Mouse (Mus musculus) liver (tissue): ENCODE results near the gene Bcat2.

Experiments used
- DNase-seq: peaks from one replicate; pipeline ENCODE4 v3.0.0-alpha.2; 2020; ENCODE audit warnings: mixed read lengths

Gene Bcat2

DNA sequence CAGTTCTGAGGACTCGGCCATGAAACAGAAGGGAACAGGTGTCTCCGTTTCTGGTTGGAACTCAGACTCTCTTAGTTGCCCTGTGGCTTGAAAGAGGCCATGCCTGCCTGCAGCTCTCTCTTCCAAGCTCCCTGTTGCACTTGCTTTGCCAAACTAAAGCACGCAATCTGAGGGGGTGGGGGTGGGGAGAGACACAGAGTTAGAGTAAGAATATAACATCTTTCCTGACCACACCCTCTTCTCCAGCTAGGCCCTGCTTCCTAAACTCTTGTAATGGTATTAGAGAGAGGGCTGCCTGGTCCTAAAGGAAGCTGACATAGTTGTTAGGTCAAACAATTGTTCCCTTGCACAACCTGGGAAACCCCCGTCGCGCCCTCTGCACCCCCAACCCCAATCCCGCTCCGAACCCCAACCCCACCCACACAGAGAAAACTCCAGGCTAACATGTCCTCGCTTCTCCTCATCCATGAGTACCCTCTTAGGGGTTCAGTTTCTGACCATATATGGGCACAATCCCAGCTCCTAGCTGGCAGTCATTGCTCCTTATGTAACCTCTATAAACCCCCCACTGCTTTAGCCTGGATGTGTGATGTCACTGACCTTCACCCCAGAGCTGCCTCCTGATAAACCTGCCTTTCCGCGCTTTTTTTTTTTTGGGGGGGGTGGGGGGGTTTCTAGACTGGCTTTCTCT, 19.0 kb upstream of the Bcat2 start:
- DNase-seq: no peak

DNA sequence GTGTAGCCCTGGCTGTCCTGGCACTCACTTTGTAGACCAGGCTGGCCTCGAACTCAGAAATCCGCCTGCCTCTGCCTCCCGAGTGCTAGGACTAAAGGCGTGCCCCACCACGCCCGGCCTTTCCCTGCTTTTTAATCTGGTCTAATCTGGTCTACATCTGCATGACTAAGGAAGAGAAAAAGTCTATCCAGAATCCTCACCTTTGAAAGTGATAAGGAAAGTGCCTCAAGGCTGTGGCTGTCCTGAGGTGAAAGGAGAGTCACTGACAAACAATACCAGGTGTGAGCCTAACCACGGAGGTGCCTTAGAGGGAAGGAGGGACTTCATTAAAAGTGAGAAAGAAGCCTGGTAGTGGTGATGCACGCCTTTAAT, 18.5 kb upstream of the Bcat2 start:
- no peak for DNase-seq

DNA sequence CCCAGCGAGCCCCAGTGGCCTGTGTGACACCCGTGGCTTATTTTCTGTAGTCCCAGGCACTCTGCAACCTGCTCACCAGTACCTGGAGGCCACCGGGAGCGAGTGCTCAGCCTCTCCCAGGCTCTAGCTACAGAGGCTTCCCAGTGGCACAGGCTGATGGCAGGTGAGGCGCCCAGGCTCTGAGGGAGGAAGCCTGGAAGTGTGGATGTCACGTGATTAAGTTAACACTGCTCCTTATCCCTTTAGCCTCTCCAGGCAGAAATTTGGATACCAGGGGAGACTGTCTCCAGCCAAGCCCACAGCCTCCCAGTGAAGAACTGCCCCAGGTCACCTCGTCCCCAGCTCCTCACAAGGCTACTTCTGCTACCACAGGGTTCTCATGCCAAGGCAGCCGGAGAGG, 16.4 kb upstream of the Bcat2 start:
- no peak for DNase-seq

DNA sequence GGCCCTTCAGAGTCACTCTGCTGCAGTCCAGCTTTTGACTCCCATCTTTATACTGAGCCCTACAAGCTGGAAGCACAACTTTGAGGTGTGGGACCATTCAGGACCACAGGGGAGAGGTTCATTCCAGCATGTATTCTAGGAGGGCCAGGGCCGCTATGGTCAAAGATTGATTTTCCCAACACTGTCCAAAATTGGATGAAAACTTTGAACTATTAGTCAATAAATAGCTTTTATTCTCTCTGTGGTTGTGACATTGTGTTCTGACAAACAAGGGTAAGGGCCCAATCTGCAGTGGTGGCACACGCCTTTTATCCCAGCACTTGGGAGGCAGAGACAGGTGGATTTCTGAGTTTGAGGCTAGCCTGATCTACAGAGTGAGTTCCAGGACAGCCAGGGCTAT, 16.0 kb upstream of the Bcat2 start:
- DNase-seq: no peak

DNA sequence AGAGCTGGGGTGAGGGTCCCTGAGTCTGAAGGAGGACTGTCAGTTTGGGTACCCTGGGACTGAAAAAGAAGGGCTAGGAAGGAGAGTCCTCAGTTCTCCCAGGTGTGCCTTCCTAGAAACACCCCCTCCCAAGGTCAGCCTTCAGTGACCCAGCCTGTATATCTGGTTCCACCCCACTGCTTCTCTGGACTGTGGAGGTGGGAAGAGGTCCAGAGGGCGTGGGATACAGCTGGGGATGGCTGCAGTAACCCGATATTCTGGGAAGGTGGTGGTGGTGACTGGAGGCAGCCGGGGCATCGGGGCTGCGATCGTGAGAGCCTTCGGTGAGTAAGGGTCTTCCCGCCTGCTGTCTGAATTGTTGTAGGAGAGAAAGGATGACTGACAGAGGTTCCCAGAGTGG, 15.2 kb upstream of the Bcat2 start, which contains the start of gene Hsd17b14:
Hsd17b14 (plus strand) TSS at position 150 of the 400 bp plus-strand sequence.
- DNase-seq: no peak

DNA sequence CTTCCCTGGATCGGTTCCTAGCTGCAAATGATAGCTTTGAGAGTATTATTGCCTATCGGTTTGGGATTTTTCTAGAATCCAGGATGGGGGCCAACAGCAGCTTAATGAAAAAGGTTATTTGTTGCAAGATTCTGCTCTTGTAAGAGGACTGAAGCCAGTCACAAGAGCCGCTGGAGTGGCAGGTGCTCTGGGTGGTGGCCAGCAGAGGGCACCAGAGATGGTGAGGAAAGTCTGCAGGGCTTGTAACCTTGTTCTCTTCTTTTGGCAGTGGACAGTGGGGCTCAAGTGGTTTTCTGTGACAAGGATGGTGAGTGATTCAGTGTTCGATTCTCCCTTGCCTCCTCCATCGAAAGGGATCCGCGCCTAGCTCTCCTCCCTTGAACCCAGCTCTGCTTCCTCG, 14.2 kb upstream of the Bcat2 start:
- DNase-seq: peak; percentile 86

DNA sequence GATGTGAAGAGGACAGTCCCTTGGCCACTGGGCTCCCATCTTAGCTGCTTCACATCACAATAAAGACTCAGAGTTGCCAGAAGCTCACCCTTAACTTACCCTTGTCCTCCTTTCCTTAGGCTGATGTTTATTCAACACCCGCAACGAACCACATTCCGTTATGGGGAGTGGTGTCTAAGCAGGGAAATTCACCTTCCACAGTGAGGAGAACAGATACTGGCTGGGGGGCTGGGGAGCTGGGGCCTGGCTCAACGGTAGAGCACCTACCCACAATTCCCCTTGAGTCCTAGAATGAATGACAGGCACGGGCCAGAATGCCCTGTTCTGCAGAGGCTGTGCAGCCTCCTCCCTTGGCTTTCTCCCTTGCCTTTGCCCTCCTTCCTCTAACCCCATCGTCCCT, 11.0 kb upstream of the Bcat2 start:
- no peak for DNase-seq

DNA sequence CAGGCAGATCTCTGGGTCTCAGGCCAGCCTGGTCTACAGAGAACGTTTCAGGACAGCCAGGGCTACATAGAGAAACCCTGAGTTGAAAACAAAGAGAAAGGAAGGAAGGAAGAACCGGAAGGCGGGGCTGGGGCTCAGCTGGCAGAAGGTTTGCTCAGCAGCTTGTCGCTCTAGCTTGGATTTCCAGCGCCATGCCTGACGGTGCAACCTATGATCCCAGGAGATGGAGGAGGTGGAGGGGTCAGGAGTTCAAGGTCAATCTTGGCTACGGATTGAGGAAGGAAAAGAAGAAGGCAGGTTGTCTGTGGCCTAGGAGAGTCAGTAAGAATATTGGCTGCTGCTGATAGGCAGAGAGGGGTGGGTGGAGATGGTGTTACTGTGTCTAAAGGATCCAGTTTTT, 9.7 kb upstream of the Bcat2 start:
- DNase-seq: no peak

DNA sequence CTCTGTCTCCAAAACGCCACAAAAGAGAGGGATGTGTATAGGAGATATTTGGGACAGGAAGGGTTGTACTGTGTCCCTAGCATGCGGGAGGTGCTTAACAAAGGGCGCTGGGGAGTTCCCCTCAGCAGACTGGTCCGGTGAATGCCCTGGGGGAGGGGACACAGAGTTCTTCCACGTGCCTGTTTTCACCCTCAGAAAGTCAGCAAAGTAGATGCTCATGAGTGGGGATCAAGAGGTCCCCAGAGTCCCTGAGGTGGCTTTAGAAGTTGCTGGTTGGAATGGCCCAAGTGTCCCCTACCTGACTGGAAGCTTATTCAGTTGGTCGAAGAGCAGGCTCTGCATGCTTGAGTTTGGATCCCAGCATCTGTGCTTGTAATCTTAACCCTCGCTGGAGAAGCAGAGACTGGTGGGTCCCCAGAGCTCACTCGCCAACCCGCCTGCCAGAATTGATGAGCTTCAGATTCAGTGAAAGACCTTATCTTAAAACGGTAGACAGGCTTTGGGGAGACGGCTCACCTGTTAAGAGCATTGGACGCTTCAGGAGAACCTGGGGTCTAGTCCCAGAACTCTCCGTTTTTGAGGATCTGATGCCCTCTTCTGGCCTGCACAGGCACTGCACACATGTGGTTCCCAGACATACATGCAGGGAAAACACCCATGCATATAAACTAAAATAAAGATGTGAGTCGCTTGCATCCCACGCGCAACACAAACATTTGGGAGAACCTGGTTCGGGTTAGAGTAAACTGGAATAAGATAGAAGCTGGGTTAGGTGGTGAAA, 8.9 kb upstream of the Bcat2 start:
- DNase-seq: peak; percentile 86

DNA sequence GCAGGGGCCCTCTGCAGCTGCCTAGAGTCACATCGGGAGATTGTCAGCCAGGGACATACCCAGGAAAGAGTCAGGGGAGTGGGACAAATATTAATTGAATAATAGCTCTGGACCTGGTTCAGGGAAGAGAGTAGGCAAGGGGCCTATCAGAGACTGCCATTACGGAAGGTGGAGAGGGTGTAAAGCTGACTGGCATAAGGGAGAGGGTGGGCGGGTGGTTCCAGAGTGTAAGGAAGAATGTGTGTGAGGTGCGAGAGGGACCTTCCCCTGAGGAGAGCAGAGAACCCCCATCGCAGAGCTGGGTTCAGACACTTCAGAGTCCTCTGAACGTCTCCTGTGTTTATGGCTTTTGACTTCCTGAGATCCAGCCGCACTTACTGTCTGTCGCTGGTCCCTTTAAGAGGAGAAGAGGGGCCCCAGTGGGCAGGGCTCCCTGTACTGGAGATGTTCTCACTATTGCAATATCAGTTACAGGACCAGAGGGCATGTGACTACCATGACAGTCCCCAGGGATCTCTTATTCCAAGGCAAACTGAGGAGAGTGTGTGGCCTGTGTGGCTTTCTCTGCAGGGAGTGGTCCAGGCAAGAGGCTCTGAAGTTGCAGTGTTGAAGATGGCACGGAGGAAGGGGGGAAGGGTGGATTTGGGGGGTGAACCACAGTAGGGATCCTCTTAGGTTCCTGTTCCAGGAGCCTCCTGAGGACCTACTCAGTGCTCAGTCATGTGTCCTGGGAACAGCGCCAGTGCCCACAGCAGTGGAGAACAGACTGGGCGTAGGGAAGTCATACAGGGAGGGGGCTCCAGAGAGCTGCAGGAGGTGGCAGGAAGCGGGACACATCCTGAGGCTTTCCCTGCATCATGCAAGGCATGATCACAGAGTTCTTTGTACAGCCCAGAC, 8.1 kb upstream of the Bcat2 start:
- peak; percentile 65 for DNase-seq

DNA sequence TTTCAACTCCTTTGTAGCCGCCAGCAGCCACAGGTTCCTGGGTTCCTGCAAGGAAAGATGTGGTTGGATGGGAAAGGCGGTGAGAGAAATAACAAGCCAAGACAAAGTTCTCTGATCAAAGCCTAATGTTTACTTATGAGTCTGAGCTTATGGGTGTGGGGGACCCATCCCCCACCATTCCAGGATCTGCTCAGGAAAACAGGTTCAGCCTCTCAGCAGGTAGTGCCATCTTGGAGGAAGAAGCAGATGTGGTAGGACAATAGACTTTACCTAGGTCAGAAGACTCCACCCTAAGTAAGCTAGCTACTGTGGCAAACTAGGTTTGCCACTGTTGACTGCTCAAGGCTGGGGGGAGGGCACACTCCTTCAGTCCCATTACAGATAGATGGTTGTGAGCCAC, 5.1 kb upstream of the Bcat2 start:
- no peak for DNase-seq

DNA sequence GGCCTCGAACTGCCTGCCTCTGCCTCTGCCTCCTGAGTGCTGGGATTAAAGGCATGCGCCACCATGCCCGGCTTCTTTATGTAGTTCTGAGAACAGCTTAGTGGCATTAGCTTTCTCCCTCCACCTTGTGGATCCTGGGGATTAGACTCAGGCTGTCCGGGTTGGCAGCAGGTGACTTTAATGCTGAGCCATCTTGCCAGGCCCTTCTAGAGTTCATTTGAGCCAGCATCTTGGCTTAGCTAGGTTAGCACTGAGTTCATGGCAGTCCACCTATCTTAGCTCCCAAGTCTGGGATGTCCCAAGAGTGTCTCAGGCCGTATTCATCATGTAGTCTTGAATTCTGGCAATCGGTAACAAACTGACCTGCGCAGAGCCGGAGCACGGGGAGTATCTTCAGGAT, 4.5 kb upstream of the Bcat2 start:
- no peak for DNase-seq

DNA sequence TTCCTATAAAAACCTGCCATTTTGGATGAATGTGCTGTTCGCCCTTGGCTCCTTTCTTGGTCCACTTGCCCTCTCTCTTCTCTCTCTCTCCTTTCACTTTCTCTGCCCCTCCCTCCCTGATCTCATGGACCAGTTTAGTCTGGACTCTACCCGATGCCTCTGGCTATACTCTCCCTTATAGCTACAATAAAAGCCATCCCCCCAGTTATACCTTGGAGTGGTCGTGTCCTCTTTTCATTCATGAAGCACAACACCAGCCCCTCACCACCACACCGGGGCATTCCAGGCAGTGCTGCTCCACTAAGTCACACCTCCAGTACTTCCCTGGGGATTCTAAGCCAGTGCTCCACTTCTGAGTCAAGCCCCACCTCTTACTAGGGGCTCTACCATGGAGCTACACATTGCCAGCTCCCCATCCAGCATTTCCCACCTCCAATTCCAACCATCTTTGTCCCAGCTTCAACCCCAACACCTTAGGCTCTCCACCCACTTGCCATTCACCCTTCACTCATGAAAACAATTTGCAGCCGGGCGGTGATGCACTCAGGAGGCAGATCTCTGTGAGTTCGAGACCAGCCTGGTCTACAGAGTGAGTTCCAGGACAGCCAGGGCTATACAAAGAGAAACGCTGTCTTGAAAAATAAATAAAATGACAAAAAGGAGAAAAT, 2.7 kb upstream of the Bcat2 start:
- DNase-seq: no peak

DNA sequence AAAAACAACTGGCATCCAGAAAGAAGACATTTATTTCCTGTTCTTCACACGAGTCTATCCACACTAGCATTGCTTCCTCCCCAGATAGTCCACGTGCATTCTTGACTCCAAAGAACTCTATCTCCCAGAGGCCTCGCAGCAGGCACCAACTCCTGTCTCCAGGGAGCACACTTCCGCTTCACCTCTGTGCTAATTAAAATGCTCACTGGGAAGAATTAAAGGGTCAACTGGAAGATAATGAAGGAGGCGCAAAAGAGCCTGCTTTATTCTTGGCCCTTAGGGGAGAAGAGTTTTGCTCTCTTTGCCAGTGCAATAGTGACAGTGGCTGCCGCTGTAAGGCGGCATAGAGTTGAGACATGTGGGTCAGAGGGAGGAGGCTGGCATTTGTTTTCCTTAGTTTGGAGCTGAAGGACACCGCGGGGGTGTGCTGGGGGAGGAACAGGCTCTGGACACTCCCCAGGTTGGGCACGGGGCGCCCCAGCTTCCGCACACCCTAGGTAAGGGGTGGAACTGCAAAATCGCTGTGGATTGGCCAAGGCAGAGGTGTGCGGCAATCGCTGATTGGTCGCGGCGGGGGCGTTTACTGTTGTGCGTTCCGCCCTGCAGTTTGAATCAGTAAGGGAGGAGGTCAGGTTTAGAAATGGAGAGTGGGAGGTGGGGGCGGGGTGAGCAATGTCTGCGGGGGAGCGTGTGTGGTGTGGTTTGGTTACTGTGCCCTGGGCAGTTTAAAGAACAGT, 2.0 kb upstream of the Bcat2 start:
- peak; percentile 96 for DNase-seq

DNA sequence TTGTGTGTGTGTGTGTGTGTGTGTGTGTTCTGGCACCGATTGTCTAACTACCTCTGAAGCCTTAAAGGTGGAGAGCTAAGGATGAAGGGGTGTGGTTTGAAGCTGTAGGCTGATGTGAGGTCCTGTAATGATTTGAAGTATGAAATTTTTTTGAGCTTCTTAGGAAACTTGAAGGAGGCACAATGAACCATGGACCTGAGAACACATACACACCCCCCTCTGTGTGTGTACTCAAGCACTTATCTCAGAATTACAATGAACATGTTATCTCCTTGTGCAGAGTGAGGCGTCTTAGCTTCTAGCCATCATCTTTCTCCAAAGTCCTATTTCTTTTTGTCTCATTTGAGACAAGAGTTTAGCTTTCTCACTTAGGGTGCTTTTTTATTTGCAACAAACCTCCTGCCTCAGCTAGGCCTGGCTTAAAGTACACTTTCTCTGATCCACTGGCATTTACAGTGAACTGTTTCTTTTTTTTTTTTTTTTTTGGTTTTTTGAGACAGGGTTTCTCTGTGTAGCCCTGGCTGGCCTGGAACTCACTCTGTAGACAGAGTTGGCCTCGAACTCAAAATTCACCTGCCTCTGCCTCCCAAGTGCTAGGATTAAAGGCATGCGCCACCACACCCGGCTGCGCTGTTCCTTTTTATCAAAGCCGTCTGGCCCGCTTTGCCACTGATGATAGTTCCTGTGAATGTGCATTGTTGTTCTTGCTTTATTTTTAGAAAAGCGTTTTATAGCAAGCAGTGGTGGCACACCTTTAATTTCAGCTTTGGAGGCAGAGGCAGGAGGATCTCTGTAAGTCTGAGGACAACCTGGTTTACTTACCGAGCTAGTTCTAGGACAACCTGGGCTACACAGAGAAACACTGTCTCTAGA, 1.1 kb upstream of the Bcat2 start:
- DNase-seq: peak; percentile 52

DNA sequence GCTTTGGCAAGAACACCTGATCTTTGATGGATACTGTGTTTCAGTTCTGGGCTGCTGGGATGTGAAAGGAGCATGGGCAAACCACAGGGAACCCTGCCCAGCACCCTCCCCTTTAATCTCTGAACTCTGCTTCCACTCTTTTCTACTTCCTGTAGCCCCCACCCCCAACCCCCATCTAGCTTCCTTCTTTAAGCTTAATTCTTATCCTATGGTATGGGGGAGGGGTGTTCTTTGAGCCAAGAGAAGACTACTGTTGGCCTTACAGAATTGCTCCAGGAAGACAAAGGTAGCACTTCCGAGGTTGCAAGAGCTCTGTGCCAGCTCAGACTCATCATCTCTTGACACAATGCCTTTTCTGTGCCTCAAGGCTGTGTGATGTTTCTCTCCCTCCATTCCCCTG, 2.0 kb downstream of the Bcat2 start:
- no peak for DNase-seq

DNA sequence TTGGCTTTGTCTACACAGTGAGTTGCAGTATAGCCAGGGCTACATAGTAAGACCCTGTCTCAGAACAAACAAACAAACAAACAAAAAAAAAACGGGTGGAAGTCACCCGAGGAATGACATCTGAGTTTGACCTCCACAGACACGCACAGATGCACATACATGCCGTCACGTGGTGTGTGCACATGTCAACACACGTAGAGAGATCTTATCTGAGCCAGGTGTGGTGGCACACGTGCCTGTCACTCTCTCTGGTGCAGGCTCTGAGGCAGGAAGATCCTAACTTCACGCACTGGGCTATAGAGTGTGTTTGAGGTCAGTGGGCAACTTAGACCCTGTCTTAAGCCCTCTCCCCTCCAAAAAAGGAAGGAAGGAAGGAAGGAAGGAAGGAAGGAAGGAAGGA, 4.0 kb downstream of the Bcat2 start:
- DNase-seq: no peak

DNA sequence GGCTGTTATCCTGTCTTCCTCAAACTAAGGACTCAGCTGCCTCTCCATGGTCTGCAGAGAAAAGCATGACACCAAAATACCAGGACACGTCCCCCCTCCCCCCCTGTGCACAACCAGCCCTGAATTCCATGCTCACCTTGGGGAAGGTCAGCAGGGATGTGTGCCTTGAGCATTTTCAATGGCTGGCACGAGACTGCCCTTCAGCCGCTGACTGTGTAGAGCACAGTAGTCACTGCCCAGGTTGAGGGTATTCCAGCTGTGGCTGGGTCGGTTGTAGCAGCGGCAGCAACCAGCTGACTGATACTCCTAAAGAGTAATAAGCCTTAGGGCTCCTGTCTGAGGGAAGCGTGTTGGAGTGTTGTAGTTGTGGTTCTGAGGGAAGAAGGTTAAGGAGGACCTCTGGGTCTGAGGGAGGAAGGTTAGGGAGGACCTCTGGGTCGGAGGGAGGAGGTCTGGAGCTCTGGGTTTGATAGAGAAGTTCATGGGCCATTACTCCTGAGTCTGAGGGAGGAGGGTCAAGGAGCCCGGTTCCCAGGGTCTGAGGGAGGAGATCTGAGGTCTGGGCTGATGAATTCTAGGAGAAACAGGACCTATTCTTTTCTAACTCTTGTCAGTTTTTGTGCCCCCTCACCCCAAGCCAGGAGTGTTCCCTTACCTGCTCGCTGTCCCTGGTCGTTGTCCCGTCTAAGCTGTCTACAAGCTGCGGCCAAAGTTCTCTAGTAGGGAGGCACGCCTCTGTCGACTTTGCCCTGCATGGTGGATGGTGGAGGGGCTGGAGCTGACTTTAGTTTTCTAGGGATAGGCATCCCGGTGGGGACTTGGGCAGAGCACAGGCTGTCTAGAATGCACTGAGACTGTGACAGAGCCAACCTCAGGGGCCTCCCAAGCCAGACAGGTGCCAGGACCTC, 4.8 kb downstream of the Bcat2 start:
- peak; percentile 50 for DNase-seq

DNA sequence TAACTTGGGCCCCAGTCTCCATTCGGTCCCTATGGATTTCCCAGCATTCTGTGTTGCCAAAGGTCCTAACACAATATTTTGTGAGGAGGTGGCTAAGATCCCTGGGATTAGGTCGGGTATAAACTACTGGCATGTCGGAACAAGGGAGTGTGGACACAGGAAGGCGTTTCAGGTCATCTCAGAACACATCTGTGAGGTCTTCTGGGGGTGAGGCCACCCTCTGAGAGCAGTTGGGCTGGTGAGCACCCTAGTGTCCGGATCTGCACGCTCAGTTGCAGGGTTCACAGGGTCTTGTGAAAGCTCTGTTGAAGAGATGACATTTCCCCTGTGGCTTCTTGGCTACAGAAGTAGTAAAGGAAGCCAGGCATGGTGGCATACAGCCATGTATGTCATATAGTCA, 16.0 kb downstream of the Bcat2 start:
- no peak for DNase-seq
